Mouse (Mus musculus): ENCODE data around the gene Olfr486. TPM values are rescaled to one million over a fixed set of nuclear protein-coding genes. Genes with fewer than 3 reads are reported as not detected.
"Not testable (repeated sequence)": the region's sequence is repeated elsewhere in the genome, so short reads cannot be mapped to it uniquely, and the experiment has no call there.

Olfr486 gene
- total RNA-seq (2021) = not detected

GRCm38 (mm10) chr7:108172642-108173041 lies at the start of gene Olfr486:
Gene Olfr486 (minus strand): TSS chr7:108172742.
- not testable (repeated sequence) for DNase-seq (ENCODE audit: extremely low spot score in 1 of 2, low spot score in 2 of 2)

GRCm38 (mm10) chr7:108214536-108214935 lies 42.0 kb upstream of the Olfr486 start, which contains the start of gene Olfr487:
Gene Olfr487 (minus strand): TSS chr7:108214636.
- intact Hi-C loops (cut with DNase I); DNase-seq (ENCODE audit: extremely low spot score in 1 of 2, low spot score in 2 of 2): not testable (repeated sequence)

More at GRCm38 (mm10) chr7:108172642-108173041, at the start of gene Olfr486:
- intact Hi-C loops (cut with DNase I) = not testable (repeated sequence)

GRCm38 (mm10) chr7:108196938-108197337 lies 24.4 kb upstream of the Olfr486 start:
- intact Hi-C loops (cut with DNase I) = no loop called here
- no peak for DNase-seq (ENCODE audit: extremely low spot score in 1 of 2, low spot score in 2 of 2)

GRCm38 (mm10) chr7:108196337-108196736 lies 23.8 kb upstream of the Olfr486 start:
- intact Hi-C loops (cut with DNase I); DNase-seq (ENCODE audit: extremely low spot score in 1 of 2, low spot score in 2 of 2): not testable (repeated sequence)

- DNase-seq (ENCODE audit: extremely low spot score in 1 of 2, low spot score in 2 of 2); intact Hi-C loops (cut with DNase I): not testable (repeated sequence)
Observed at GRCm38 (mm10) chr7:108192714-108193113, 20.2 kb upstream of the Olfr486 start.

GRCm38 (mm10) chr7:108191196-108191595 lies 18.7 kb upstream of the Olfr486 start:
- intact Hi-C loops (cut with DNase I); DNase-seq (ENCODE audit: extremely low spot score in 1 of 2, low spot score in 2 of 2): not testable (repeated sequence)

GRCm38 (mm10) chr7:108185237-108185636 lies 12.7 kb upstream of the Olfr486 start:
- DNase-seq (ENCODE audit: extremely low spot score in 1 of 2, low spot score in 2 of 2); intact Hi-C loops (cut with DNase I): not testable (repeated sequence)

GRCm38 (mm10) chr7:108184401-108184800 lies 11.9 kb upstream of the Olfr486 start:
- DNase-seq (ENCODE audit: extremely low spot score in 1 of 2, low spot score in 2 of 2); intact Hi-C loops (cut with DNase I): not testable (repeated sequence)

GRCm38 (mm10) chr7:108159771-108160170 lies 12.8 kb downstream of the Olfr486 start, which contains the start of gene Olfr485:
Gene Olfr485 (minus strand): TSS chr7:108159871.
- no peak for DNase-seq (ENCODE audit: extremely low spot score in 1 of 2, low spot score in 2 of 2)
- intact Hi-C loops (cut with DNase I) = no loop called here

GRCm38 (mm10) chr7:108127349-108127748 lies 45.2 kb downstream of the Olfr486 start, which contains the start of gene Olfr484:
Gene Olfr484 (minus strand): TSS chr7:108127449.
- intact Hi-C loops (cut with DNase I) = no loop called here
- no peak for DNase-seq (ENCODE audit: extremely low spot score in 1 of 2, low spot score in 2 of 2)

Other genes starting within 250 kb of the Olfr486 start
- not detected for gene Olfr473, start 242.3 kb downstream of the Olfr486 start, total RNA-seq (2021)
- not detected for gene Olfr474, start 218.1 kb downstream of the Olfr486 start, total RNA-seq (2021)
- gene Olfr476, start 207.9 kb downstream of the Olfr486 start, total RNA-seq (2021) = not detected
- gene Olfr477, start 186.0 kb downstream of the Olfr486 start, total RNA-seq (2021) = not detected
- not detected for gene Olfr478, start 138.8 kb downstream of the Olfr486 start, total RNA-seq (2021)
- not detected for gene Olfr479, start 122.0 kb downstream of the Olfr486 start, total RNA-seq (2021)
- gene Olfr480, start 105.4 kb downstream of the Olfr486 start, total RNA-seq (2021) = not detected
- not detected for gene Olfr481, start 92.9 kb downstream of the Olfr486 start, total RNA-seq (2021)
- gene Olfr482, start 75.2 kb downstream of the Olfr486 start, total RNA-seq (2021) = 1 to 10 TPM; 1.5 to 1.7 TPM
- not detected for gene Olfr483, start 71.9 kb downstream of the Olfr486 start, total RNA-seq (2021)
- not detected for gene Olfr484, start 45.3 kb downstream of the Olfr486 start, total RNA-seq (2021)
- not detected for gene Olfr485, start 12.9 kb downstream of the Olfr486 start, total RNA-seq (2021)
- not detected for gene Olfr487, start 41.9 kb upstream of the Olfr486 start, total RNA-seq (2021)
- gene Olfr488, start 85.6 kb upstream of the Olfr486 start, total RNA-seq (2021) = not detected
- gene Olfr490, start 116.2 kb upstream of the Olfr486 start, total RNA-seq (2021) = not detected
- not detected for gene Olfr491, start 140.7 kb upstream of the Olfr486 start, total RNA-seq (2021)
- not detected for gene Olfr492, start 150.9 kb upstream of the Olfr486 start, total RNA-seq (2021)
- not detected for gene Olfr493, start 174.2 kb upstream of the Olfr486 start, total RNA-seq (2021)
- gene Olfr494, start 192.6 kb upstream of the Olfr486 start, total RNA-seq (2021) = not detected
- not detected for gene Olfr495, start 220.4 kb upstream of the Olfr486 start, total RNA-seq (2021)
- gene Olfr497, start 247.7 kb upstream of the Olfr486 start, total RNA-seq (2021) = not detected